Mouse (Mus musculus) right cerebral cortex, adult 2 months (tissue): ENCODE measurements around the gene Cd82.

Experiments
- DNase-seq, 2 experiments: peaks; one replicate each; pipeline ENCODE4 v3.0.0; 2021 to 2022; ENCODE audit warnings: low spot score in 2 of 2

Cd82 gene

GRCm38 (mm10) chr2:93415281-93415680 lies 47.7 kb downstream of the Cd82 start:
- DNase-seq = no peak

GRCm38 (mm10) chr2:93414163-93414562 lies 48.8 kb downstream of the Cd82 start:
- no peak for DNase-seq

DNA sequence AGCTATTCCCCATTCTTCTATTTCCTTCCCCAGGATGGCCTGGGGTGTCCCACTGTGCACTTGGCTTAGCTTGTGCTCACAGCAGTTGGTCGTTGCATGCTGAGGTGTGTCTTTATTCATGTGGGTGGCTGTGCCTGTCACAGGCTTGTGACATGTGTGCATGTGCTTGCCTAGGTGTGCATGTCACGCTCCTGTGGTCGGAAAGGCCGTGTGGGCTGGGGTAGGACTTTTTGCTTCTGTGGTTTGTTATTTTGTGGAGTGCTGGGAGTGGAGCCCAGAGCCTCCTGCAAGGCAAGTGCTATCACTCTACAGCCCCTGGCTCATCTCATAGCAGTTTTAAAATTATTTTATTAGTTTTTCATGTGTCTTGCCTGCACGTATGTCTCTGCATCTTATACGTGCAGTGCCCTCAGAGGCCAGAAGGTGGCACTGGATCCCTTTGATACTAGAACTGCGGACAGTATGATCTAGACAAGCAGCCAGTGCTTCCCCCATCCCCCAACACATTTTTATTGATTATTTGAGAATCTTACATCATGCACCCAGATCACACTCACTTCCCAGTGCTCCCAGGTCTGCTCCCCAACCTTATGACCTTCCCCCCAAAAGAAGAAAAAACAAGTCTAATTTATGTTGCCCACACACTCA lies 49.4 kb downstream of the Cd82 start:
- peak; percentile 61 to 72 for DNase-seq

DNA sequence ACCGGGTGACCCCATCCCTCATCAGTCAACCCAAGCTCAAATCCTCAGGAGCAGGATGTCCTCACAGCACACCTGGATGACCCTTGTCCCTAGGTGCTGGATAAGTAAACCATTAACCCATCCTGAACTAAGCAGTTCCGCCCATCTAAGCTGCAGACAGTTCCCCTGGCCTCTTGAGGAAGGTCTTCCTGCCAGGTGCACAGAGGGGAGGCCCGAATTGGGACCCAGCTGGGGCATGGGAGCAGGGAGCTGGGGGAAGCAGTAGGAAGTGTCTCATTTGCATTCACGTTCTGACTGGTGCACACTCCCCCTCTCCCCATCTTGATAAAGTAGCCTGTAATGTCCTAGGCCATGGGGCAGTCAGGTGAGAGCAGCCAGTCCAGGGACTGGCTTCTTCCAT lies 50.8 kb downstream of the Cd82 start:
- no peak for DNase-seq

DNA sequence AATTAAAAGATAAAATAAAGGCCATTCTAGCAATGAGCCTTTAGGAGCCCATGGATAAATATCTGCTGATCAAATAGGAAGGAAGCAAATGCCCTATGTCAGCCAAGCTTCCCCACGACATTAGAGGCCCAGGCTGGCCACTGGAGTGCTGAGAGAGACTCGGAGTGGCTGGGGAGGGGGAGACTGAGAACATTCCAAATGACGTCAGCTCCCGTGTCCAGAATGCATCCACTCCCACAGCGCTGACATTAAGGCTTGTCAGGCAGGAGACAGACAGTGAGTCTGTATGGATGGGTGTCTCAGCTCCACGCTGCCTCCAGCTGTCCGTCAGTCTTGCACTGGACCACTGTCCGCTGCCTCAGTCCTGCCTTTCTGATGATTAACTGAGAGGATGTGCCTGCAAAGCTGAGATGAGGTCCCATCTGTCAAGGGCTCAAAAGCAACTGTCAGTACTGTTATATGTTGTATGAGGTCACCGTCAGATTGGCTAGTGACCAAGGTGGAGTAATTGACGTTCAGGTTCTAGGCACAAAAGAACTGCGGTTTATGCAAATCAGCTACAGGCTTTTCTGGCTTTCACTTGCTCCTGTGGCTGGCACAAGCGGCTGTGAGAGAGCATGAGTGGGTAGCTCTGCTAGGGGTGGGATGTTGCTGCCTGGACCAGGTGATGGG lies 51.9 kb downstream of the Cd82 start:
- no peak for DNase-seq

DNA sequence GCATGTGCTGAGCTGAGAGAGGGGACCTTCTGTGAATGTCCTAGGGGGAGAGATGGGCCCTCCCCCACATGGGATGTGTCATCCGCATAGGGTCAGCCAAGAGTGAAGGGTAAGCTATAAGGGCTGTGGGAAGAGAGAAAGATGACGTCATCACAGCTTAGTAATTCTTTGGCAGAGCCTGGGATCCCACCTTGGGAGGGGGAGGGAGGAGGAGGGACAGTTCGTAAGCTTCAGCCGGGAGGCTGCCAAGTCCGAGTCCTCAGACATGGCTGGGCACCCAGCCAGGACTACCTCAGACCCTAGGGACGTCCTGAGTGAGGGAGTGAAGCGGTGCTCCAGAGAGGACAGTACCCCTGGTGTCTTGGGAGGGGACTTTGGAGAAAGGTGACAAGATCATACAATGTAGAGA lies 57.9 kb downstream of the Cd82 start:
- DNase-seq = no peak

- no peak for DNase-seq
These were observed 58.8 kb downstream of the Cd82 start for GRCm38 (mm10) chr2:93404169-93404568.

- DNase-seq = no peak
These were observed 59.7 kb downstream of the Cd82 start for GRCm38 (mm10) chr2:93403267-93403666.

- peak; percentile 9 to 40 for DNase-seq
These were observed 71.7 kb downstream of the Cd82 start for GRCm38 (mm10) chr2:93391198-93391597.

DNA sequence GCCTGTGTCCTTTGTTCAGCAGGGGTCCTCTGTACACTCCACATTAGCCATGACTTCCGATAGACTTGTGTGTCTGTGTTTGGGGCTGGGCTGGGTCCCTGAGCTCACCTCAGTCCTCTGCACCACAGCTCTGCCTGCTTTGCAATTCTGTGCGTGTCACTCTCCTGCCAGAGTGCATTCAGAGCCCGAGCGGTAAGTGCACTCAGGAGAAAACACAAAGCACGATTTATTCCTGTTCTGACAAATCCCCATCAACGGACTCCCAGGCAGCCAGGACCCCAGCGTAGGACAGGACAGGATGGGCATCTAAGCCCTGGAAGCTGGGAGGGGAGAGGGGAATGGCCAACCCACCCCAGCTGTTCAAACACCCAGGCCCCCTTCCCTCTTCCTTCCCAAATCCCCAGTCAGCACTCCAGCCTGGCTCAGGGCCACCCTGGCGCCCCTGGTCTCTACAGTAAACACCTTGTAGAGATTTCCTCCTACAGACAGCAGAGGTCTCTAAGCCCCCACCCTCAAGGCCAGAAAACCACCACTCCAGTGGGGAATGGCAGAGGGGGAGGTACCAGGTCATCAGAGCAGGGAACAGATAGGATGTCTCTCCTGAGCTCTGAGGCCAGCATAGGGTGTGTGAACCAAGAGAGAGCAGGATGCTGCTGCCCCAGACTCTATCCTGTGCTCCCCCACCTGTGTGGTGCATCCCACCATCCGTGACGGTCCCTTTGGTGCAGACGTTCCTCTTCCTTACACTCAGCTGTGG lies 72.6 kb downstream of the Cd82 start:
- no peak for DNase-seq

DNA sequence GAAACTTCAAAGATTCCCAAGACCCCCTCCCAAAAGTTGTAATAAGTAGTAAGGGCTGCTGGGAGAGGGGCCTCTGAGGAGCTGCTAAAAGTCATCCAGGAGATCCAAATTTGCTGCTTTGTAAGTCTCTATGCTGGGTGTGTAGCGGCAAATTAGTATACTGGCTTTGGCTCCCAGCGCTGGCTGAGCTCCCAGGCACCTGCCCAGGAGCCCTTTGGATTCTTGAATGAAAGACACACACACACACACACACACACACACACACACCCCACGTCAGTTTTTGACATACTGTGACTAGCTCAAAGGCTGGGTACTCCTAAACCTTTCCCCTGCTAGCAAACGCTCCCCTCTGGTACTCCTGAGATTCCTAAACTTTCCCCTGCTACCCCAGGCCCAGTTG lies 76.0 kb downstream of the Cd82 start:
- DNase-seq = no peak

GRCm38 (mm10) chr2:93383831-93384230 lies 79.1 kb downstream of the Cd82 start:
- DNase-seq = no peak

GRCm38 (mm10) chr2:93380680-93381089 lies 82.3 kb downstream of the Cd82 start:
- DNase-seq = no peak

DNA sequence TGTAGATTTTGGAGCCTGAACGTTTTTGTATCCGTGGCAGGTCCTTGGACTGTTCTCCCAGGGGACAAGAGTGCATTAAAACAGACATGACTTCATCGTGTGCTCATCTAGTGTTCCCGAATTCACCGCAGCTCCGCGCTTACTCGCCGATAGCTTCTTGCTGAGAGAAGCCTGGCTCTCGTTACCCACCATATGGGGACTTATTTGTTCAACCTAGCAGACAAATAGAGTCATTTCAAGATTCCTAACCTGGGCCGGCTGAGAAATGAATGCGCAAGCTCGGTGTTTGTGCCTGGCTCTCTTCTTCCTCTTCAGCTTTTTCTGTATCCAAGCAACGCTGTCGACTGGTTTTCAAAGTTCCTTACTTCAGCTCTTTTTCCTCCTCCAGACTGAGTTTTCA lies 85.1 kb downstream of the Cd82 start:
- DNase-seq = peak; percentile 45 to 48

- DNase-seq = no peak
These were observed 85.8 kb downstream of the Cd82 start for GRCm38 (mm10) chr2:93377157-93377556.

DNA sequence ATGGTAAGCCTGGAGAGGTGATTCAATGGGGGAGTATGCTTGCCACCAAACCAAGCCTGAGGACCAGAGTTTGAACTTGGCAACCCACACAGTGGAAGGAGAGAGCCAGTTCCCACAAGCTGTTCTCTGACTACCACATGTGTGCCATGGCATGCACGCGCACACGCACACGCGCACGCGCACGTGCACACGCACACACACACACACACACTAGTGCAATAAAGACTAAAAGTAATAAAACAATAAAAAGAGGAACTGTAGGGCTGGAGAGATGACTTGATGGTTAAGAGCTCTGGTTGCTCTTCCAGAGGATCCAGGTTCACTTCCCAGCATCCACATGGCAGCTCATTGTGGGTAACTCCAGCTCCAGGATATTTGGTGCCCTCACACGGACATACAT lies 90.1 kb downstream of the Cd82 start:
- DNase-seq = no peak

GRCm38 (mm10) chr2:93372097-93372571 lies 90.8 kb downstream of the Cd82 start:
- no peak for DNase-seq
